Mouse (Mus musculus) testis, adult 2 months (tissue): ENCODE data around the gene Brms1l.

Experiments used
- CTCF ChIP-seq: fragments of 200-500 bp; IDR thresholded peaks from 2 replicates; pipeline ENCODE4 v1.5.1; 2012; ENCODE audit warnings: low read depth, mild to moderate bottlenecking, inconsistent platforms, low read length, moderate library complexity; ENCODE audit not compliant: control insufficient read depth, insufficient read depth, insufficient replicate concordance
- POLR2A ChIP-seq: fragments of 200-500 bp; IDR thresholded peaks from 2 replicates; pipeline ENCODE4 v1.6.1; 2012; ENCODE audit warnings: low read depth, mild to moderate bottlenecking, inconsistent platforms, low read length, moderate library complexity; ENCODE audit not compliant: control insufficient read depth

GRCm38 (mm10) chr12:55916250-55916649 lies 80.1 kb downstream of the Brms1l start:
- no peak for TF ChIP-seq CTCF
- TF ChIP-seq POLR2A, result no peak
